Mouse (Mus musculus): ENCODE results near the gene Gm5426. TPM values are rescaled to one million over a fixed set of nuclear protein-coding genes. Genes with fewer than 3 reads are reported as not detected.

Gm5426 gene
- polyA plus RNA-seq, 1 experiment from 2014 or later: not detected

DNA sequence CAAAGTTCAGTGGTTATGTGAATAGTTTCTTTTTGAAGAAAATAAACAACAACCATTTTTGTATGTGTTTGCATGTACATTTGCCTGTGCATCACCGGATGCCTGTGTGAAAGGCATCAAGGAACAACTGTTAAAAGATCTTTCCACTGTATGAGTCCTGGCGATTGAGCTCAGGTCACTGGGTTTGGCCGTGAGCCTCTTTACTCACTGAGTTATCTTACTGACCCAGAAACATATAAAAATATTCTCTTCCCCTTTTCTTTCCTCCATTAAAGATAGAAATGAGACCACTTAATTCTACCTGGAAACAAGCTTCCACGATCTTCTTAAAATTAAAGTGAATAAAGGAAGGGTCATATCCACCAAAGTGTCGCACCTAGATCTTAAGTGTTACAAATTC is 10.2 kb downstream of the Gm5426 start:
- Histone ChIP-seq H3K4me3 (replicated peaks) (no peak overlapping the region), H3K27ac (no peak overlapping the region), H3K9ac (no peak overlapping the region), H3K36me3 (no peaks in the 10 kb centered on the region), H3K4me1 (0 out of 2 replicates have a peak, but pooled peaks cover 2% of the 10 kb centered on the region), H3K9me3 (no peaks in the 10 kb centered on the region), H3K4me2 (no peak overlapping the region), H3K27me3 (replicated peaks) (no peaks in the 10 kb centered on the region)
- no peak for ATAC-seq (ENCODE audit: insufficient read depth, low FRiP score, low read depth)
- 91% methylated on average over 5 of the region's 5 CpGs for WGBS

DNA sequence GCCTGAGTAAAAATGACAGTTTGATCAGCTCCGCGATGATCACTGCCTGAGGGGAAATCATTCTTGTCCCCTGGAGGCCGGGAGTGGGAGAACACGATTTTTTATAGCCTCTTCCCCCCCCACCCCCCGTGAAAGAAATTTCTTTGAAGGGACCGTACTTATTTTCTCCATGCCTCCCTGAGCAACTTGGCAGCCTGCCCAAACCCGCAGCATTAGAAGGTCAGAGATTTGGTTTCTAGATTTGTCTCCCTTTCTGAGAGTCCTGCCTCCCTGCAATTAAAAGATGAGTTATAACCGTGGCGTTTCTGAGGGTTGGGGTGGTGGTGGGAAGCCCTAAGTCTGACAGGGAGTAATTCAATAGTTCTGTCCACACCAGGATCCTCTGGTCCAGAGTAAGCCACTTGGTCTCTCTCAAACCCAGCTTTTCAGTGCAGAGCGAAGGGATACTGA is 11.9 kb downstream of the Gm5426 start:
- ATAC-seq (ENCODE audit: insufficient read depth, low FRiP score, low read depth): no peak
- no peaks in the 10 kb centered on the region for H3K9me3 ChIP-seq
- H3K9ac ChIP-seq: no peak overlapping the region
- 0 out of 2 replicates have a peak overlapping the region, but pooled peaks have one; percentile 11 for H3K4me2 ChIP-seq
- H3K27me3 ChIP-seq (replicated peaks): no peaks in the 10 kb centered on the region
- H3K27ac ChIP-seq: no peak overlapping the region
- 28% methylated on average over 10 of the region's 10 CpGs for WGBS
- 0 out of 2 replicates have a peak, but pooled peaks cover 2% of the 10 kb centered on the region for H3K4me1 ChIP-seq
- H3K36me3 ChIP-seq: no peaks in the 10 kb centered on the region
- no peak overlapping the region for H3K4me3 ChIP-seq (replicated peaks)

DNA sequence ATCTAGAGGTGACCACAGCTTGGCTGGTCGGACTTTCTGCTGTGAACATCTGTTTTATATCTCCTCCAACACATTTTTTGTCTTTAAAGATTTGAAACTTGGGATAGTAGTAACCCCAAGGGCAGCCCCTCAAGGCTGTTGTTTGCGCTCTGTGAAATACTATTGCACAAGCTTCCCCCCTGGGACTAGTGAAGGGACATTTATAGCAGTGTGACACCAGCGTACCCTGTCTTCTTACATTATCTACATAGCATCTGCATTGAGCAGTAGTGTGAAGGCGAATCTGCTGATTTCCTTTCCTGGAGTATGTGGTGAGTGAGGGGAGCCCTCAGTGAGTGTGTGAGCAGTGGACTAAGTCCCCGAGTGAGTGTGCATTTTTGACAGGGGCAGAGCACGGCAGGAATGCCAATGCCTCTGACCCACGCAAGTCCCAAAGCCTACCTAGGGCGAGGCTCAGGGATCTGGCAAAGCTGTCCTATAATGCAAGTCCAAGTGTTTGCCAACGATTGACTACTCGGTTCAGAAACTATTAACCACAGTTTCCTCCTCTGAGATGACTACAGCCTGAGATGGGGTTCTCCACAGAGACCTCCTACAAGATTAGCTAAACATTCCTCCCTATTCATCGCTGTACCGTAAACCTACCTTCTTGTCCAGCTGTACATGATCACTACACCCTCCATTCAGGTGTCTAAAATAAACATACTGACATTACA is 14.2 kb downstream of the Gm5426 start:
- H3K27me3 ChIP-seq (replicated peaks): no peaks in the 10 kb centered on the region
- no peak overlapping the region for H3K27ac ChIP-seq
- no peak overlapping the region for H3K4me3 ChIP-seq (replicated peaks)
- no peak for ATAC-seq (ENCODE audit: insufficient read depth, low FRiP score, low read depth)
- 0 out of 2 replicates have a peak, but pooled peaks cover 2% of the 10 kb centered on the region for H3K4me1 ChIP-seq
- no peaks in the 10 kb centered on the region for H3K9me3 ChIP-seq
- no peak overlapping the region for H3K4me2 ChIP-seq
- H3K9ac ChIP-seq: no peak overlapping the region
- 63% methylated on average over 12 of the region's 12 CpGs for WGBS
- no peaks in the 10 kb centered on the region for H3K36me3 ChIP-seq

DNA sequence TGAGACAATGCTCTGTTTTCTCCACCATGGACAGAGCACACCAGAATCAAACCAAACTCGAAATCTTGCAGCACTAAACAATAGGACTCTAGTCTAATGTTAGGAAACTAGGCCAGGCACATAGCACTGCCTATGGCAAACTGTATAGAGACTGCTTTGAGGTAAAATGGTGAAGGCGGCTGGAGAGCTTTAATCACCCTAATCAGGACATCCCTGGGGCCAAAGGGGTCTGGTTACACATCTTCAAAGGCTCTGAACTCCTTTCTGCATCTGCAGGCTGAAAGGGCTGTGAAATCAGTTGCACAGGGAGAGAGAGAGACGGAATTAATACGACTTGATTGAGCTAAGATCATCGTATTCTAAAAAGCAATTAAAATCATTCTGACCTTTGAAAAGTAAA is 16.9 kb downstream of the Gm5426 start:
- no peak overlapping the region for H3K4me3 ChIP-seq (replicated peaks)
- no peak overlapping the region for H3K4me2 ChIP-seq
- H3K27me3 ChIP-seq (replicated peaks): no peaks in the 10 kb centered on the region
- no peaks in the 10 kb centered on the region for H3K9me3 ChIP-seq
- H3K4me1 ChIP-seq: 0 out of 2 replicates have a peak, but pooled peaks cover 2% of the 10 kb centered on the region
- H3K9ac ChIP-seq: no peak overlapping the region
- 54% methylated on average over 5 of the region's 5 CpGs for WGBS
- no peak overlapping the region for H3K27ac ChIP-seq
- H3K36me3 ChIP-seq: no peaks in the 10 kb centered on the region
- ATAC-seq (ENCODE audit: insufficient read depth, low FRiP score, low read depth): no peak

DNA sequence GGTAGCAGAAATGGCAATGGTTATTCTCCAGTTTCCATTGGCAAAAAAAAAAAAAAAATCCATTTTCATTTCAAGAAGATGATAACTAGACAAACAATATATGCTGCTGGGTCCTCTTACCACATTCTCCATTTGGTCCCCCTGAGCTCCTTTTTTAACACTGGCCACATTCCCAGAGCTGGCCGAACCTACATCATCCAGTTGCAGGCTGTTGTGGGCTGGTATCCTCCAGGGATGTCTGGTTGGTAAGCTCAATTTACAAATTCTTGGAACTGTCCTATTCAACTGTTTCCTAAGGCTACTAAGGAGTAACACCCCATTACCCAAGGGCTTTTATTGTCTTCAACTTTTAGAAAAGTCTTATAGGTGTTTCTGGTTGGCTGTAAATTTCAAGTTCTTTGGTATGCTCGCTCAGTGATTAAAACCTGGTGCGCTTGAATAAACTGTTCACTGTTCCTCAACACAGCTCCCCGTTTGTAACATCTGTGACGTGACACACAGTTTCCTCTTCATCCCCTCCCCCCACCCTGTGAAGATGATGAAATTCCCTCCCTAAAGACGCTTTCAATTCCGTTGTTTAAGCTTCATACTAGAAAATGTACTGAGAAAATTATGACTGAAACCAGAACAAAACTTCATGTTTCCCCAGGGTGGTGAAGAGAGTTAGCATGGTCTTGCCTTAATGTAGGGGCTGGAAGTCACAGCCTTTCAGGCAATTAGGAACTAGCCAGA is 26.7 kb downstream of the Gm5426 start:
- Histone ChIP-seq H3K4me1 (no peaks in the 10 kb centered on the region), H3K4me2 (no peak overlapping the region), H3K9me3 (no peaks in the 10 kb centered on the region), H3K27ac (no peak overlapping the region), H3K36me3 (no peaks in the 10 kb centered on the region), H3K9ac (no peak overlapping the region), H3K4me3 (replicated peaks) (no peak overlapping the region), H3K27me3 (replicated peaks) (no peaks in the 10 kb centered on the region)
- 76% methylated on average over 7 of the region's 7 CpGs for WGBS
- ATAC-seq (ENCODE audit: insufficient read depth, low FRiP score, low read depth): no peak

DNA sequence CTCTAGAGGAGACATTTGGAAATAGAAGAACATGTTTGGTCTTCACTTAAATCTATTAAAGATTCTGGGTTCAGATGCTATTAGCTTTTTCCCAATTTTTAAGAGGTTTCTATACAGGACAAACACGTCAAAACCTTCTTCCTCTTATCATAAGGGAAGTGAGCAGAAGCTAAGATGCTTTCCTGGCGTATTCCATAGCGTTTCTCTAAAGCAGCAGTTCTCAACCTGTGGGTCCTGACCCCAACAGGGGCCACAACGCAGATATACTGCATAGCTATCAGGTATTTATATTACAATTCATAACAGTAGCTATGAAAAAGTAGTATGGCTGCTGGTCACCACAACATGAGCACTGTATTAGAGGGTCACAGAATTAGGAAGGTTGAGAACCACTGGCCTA is 27.4 kb downstream of the Gm5426 start:
- no peak overlapping the region for H3K9ac ChIP-seq
- H3K36me3 ChIP-seq: no peaks in the 10 kb centered on the region
- H3K4me2 ChIP-seq: no peak overlapping the region
- ATAC-seq (ENCODE audit: insufficient read depth, low FRiP score, low read depth): no peak
- no peak overlapping the region for H3K27ac ChIP-seq
- no peaks in the 10 kb centered on the region for H3K9me3 ChIP-seq
- no peaks in the 10 kb centered on the region for H3K4me1 ChIP-seq
- WGBS: 69% methylated on average over 4 of the region's 4 CpGs
- H3K4me3 ChIP-seq (replicated peaks): no peak overlapping the region
- no peaks in the 10 kb centered on the region for H3K27me3 ChIP-seq (replicated peaks)

DNA sequence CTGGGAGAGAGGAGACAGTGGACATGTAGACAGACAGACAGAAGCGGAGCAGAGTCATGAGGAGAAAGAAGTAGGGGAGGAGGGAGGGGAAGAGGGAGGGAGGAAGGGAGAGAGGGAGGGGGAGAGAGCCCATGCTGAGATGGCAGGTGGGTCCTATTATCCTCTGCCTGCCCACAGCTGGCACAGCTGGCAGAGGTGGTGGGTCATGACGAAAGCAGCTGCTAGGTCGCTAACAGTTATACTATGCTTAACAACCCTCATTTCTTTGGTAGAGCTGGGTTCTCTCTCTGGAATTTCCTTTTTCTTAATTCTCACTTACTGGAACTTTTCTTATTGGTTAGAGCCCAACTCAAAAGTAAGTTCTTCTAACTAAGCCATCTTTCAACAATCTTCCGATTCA is 28.9 kb downstream of the Gm5426 start:
- Histone ChIP-seq H3K36me3 (no peaks in the 10 kb centered on the region), H3K4me1 (no peaks in the 10 kb centered on the region), H3K9ac (no peak overlapping the region), H3K27me3 (replicated peaks) (no peaks in the 10 kb centered on the region), H3K27ac (no peak overlapping the region), H3K4me2 (no peak overlapping the region), H3K4me3 (replicated peaks) (no peak overlapping the region), H3K9me3 (no peaks in the 10 kb centered on the region)
- 86% methylated on average over 4 of the region's 4 CpGs for WGBS
- ATAC-seq (ENCODE audit: insufficient read depth, low FRiP score, low read depth): no peak

DNA sequence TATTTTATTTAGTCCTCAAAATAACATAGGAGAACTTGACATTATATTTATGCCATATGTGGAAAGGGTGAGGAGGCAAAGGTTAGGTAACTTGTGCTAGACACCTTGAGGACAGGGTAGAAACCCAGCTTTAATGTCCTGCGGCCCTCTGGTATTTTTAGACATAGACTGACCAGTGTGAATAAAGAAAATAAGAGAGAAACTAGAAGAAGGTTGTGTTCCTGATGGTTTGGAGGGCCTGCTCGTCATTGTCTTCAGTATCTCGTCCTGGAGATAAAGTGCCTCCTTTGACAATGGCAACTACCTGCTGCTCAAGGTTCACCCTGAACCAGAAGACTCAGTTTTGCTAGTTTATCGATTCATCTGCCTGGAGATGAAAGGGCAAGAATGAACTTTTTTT is 32.6 kb downstream of the Gm5426 start:
- H3K9ac ChIP-seq: no peak overlapping the region
- no peaks in the 10 kb centered on the region for H3K4me1 ChIP-seq
- H3K27me3 ChIP-seq (replicated peaks): no peaks in the 10 kb centered on the region
- no peak overlapping the region for H3K27ac ChIP-seq
- 84% methylated on average over 4 of the region's 4 CpGs for WGBS
- ATAC-seq (ENCODE audit: insufficient read depth, low FRiP score, low read depth): no peak
- no peaks in the 10 kb centered on the region for H3K9me3 ChIP-seq
- H3K4me3 ChIP-seq (replicated peaks): no peak overlapping the region
- no peaks in the 10 kb centered on the region for H3K36me3 ChIP-seq
- no peak overlapping the region for H3K4me2 ChIP-seq

DNA sequence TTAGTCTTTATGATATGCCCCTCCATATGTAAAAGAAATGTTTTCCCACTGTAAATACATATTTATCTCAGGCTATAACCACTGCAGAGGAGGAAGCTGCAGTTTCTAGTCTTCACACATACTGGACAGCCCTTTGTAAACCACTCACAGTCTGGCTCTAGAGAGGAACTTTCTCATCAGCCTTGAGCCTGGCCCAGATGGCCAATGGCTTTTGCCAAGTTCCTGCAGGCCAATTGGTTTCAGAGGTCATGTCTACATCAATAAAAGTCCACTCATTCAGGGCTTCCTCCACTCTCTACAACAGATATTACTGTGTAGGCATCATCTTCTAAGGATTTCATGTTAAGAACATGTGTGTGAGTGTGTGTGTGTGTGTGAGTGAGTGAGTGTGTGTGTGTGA is 35.1 kb downstream of the Gm5426 start:
- no peak overlapping the region for H3K27ac ChIP-seq
- no peak overlapping the region for H3K4me2 ChIP-seq
- H3K36me3 ChIP-seq: no peaks in the 10 kb centered on the region
- H3K9me3 ChIP-seq: no peaks in the 10 kb centered on the region
- H3K4me3 ChIP-seq (replicated peaks): no peak overlapping the region
- H3K9ac ChIP-seq: no peak overlapping the region
- no peaks in the 10 kb centered on the region for H3K4me1 ChIP-seq
- H3K27me3 ChIP-seq (replicated peaks): no peaks in the 10 kb centered on the region
- no peak for ATAC-seq (ENCODE audit: insufficient read depth, low FRiP score, low read depth)

DNA sequence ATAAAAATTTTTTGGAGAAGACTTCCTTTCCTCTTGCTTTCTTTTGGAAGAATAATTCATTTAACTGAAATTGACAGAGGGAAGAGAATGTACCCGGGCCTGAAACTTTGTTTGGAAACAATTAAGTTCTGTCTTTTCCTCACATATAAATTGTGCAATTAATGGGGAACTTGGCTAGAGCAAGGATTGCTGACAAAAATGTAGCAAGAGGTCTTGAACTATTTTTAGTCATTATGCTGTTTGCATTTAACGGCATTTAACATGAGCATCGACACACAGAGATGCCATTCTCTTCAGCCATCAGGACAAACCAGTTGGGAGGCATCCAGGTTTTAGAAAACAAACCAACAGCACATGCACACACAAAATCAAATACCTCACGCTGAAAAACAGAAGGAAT is 36.6 kb downstream of the Gm5426 start:
- Histone ChIP-seq H3K9ac (no peak overlapping the region), H3K4me1 (no peaks in the 10 kb centered on the region), H3K4me2 (no peak overlapping the region), H3K9me3 (no peaks in the 10 kb centered on the region), H3K27ac (no peak overlapping the region), H3K27me3 (replicated peaks) (no peaks in the 10 kb centered on the region), H3K4me3 (replicated peaks) (no peak overlapping the region), H3K36me3 (no peaks in the 10 kb centered on the region)
- 51% methylated on average over 4 of the region's 4 CpGs for WGBS
- no peak for ATAC-seq (ENCODE audit: insufficient read depth, low FRiP score, low read depth)

DNA sequence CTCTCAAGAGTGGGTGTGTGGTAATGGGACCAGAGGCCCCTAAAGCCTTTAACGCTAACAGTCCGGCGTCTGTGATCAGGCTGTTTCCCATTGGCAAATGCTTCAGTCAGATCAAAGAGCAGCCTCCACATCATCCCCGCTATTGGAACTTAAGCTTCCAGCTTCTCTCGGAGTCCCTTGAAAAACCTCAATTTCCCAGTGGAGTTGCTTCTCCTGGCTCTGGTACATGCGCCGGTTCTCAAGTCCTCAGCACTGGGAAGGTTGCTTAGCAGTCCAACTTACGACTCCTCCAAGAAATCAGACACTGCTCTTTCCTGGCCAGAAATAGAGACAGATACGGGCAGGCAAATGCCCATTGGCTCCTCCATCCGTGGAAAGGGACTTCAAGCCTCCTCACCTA is 37.4 kb downstream of the Gm5426 start:
- Histone ChIP-seq H3K4me2 (no peak overlapping the region), H3K4me1 (no peaks in the 10 kb centered on the region), H3K9me3 (no peaks in the 10 kb centered on the region), H3K27me3 (replicated peaks) (no peaks in the 10 kb centered on the region), H3K9ac (no peak overlapping the region), H3K4me3 (replicated peaks) (no peak overlapping the region), H3K36me3 (no peaks in the 10 kb centered on the region), H3K27ac (no peak overlapping the region)
- no peak for ATAC-seq (ENCODE audit: insufficient read depth, low FRiP score, low read depth)
- WGBS: 80% methylated on average over 10 of the region's 10 CpGs

DNA sequence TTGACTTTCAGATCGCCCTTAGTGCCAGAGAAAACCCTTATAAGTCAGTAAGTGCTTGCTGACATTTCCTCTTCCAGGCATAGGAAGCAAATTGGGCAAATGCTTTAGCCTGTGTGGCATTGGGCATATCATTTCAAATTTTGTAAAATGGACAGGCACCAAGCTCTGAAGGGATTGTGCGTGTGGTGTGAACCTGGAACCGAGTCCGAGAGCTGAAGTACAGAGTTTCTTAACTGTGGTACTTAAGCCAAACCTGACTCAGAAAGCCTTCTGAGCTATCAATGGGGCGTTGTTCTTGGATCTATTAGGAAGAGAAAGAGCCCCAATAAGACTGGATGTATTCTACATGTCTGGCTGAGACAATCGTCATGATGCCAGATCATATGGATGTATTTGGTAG is 40.5 kb downstream of the Gm5426 start:
- WGBS: 88% methylated on average over 6 of the region's 6 CpGs
- Histone ChIP-seq H3K4me2 (no peak overlapping the region), H3K27me3 (replicated peaks) (no peaks in the 10 kb centered on the region), H3K9me3 (no peaks in the 10 kb centered on the region), H3K27ac (no peak overlapping the region), H3K4me1 (no peaks in the 10 kb centered on the region), H3K4me3 (replicated peaks) (no peak overlapping the region), H3K9ac (no peak overlapping the region), H3K36me3 (no peaks in the 10 kb centered on the region)
- no peak for ATAC-seq (ENCODE audit: insufficient read depth, low FRiP score, low read depth)

Data from stomach, embryonic 15.5 days (tissue).